Mouse (Mus musculus) layer of hippocampus, adult 9-11 months (tissue): ENCODE results near the gene Slc12a7.

Experiments
- DNase-seq: peaks from one replicate; pipeline ENCODE4 v3.0.0; 2022

Gene Slc12a7

DNA sequence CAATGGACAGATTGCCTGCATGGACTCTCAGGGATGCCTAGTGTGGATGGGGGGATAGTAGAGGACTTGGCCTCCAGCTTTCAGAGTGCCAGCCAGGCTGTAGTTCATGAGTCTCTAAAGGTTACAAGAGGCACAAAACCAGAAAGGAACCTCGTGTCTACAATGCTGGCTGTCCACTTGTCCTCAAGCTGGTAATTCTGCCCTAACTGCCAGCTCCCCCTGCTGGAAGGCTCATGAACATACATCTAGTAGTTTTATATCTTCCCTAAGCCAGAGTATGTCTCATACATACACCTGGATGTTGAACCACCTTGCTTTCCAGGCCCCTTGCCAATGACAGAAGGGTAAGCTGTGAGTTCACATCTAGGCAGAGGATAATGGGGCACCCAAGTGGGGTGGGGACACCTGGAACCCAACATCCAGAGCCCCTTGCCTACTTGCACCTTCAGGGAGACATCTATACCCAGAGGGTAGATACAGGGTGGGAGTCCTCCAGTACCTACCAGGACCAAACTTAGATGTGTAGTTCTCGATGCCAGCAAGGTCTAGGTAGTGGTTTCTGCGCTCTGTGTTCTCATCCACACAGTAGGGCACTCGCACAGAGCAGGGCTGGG is 89.4 kb downstream of the Slc12a7 start:
- DNase-seq = peak; percentile 57

DNA sequence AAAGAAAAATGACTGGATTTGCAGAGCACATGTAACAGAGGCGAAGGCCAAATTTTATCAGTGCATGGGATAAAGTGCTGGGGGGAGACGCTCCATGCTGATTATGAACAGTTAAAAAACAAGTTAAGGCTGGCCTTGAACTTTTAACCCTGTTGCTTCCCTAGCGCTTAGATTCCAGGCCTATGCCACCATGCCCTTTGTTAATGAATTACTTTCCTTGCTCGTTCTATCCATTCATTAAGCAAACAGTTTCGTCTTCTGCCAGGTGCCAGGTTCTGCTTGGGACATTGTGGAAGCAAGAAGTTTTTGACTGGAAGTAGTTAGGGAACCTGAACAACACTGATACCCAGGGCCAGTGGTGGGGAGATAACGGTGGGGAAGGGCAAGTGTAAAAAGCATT is 90.8 kb downstream of the Slc12a7 start:
- no peak for DNase-seq

DNA sequence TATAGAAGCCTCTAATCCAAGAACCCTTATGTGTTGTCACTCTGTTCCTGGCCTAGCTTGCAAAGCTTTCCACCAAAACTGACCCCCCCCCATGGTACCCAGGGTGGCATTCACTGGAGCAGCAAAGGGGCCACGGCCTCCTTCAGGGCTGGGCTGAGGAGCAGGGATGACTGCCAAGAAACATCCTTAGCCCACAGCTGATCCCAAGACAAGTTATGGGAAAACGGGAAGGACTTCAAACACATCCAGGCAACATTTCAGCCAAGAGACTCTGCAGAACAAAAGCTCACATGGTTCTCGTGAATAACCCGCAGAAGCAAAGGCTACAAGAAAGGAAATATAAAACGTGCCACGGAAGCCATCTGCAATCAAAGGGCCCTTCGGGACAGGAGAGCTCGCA is 94.3 kb downstream of the Slc12a7 start:
- DNase-seq = no peak

DNA sequence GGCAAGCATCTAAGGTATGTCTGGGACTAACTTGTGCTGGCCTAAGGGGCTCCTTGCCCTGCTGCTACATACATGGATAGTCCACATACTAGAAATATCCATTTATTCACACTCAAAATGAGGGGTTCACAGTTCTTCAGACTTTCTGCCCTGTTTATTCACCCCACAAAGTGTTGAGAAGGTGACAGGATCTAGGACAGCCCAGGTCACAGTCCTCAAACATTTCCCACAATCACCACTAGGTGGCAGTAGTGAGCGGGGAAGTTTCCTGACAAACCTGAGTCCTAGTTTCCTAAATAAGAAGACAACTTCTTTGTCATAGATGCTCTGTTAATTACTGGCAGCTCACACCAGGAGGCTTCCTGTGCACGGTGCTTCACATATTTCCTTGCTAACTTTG is 98.6 kb downstream of the Slc12a7 start:
- no peak for DNase-seq

DNA sequence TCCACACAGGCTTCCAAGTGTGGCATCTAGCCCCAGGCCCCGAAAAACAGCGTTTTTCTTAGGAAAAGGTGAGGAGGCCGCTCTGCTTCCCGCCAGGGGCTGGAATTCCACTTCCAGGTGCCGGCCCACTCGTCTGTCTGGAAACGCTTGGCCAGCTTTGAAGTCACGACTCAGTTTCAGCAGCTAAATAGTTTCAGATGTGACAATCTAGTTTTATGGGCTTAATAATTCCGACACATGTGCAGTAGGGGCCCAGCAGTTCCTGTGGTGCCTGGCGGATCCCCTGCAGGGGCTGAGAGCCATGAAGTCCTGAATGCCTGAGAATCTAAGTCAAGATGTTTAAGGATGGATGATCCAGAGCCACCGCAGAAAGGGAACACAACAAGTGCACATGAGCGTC is 100.9 kb downstream of the Slc12a7 start:
- no peak for DNase-seq

DNA sequence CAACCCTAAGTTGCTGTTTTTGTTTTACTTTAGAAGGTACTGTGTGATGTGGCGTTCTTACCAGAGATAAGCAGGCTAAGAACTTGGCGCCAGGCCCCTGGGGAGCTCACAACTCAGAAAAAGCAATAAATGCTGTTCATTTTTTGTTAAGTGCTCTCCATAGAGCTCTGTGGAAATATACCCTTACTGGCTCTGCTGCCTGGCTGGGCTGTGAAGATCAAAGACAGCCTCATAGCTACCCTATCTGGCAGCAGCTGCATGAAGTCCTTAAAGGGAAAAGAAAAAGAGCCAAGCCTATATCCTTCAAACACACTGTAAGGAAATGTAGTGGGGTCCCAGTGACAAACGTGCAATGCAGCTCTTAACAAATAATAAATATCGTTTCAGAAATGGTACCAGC is 102.9 kb downstream of the Slc12a7 start:
- DNase-seq = no peak

DNA sequence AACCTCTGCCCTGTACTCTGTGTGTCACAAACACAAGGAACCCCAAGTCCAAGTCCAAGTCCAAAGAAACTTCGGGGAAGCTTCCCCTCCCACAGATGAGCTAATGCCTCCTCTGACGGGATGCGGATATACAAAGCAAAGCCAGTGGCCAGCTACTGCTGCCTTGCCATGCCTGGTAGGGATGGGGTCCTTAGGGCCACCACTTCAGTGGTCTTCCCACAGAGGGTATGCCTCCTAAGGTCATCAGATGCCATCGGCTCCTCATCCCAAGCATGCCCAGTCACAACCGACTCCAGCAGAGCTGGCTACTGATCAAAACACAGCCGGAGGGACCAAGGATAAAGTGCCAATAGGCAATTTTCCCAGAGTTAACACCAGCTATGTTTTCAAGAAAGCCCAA is 103.6 kb downstream of the Slc12a7 start:
- DNase-seq = no peak

DNA sequence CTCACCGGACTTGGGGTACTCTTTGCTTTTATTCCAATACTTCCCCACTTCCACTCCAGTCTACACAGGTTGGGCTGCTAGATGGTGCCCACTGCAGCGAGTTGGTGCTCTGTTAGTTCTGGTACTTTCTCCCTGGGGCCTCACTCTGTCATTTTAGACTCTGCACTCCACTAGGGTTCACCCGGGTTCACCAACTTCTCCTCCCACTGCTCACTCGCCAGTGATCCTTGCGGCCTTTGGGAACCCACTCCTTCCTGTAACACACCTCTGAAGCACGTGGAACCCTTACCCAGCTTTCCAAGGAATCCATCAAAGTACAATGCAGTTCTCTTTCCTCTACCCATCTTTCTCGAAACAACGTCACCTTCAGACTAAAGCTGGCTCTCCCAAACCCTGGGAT is 104.8 kb downstream of the Slc12a7 start:
- no peak for DNase-seq

DNA sequence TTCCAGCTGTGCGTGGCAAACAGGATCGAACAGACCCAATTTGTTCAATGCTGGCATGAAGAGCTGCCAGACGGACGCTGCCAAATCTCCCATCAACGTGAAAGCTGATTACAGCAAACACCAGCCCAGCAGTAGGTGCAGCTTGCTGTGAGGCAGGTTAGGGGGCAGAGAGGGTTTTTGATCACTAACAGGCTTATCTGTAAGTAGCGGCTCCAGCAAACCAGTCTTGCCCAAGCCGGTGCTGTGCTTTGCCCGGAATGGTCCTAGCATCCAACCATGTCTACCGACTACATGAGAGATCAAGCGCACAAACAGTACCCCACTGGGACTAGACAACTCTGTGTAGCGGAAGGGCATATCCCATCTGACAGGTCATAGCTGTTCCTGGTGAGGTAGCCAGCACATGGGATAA is 106.2 kb downstream of the Slc12a7 start:
- DNase-seq = no peak

DNA sequence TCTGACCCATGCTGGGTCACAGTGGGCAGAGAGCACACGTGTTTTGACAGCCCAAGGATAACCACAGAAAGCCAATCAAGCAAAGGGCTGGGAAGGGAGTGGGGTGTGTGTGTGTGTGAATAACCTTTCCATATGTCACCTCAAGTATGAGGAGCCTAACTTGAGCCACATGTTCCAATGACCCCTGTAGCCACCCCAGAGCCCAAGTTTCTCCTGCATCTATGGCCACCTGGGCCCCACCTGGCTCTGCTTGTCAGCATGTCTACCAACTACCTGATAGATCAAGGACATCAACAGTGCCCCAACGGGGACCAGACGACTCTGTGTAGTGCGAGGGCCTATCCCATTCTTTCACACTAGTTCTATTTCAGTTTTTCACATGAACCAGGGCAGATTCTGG is 106.8 kb downstream of the Slc12a7 start:
- DNase-seq = no peak

DNA sequence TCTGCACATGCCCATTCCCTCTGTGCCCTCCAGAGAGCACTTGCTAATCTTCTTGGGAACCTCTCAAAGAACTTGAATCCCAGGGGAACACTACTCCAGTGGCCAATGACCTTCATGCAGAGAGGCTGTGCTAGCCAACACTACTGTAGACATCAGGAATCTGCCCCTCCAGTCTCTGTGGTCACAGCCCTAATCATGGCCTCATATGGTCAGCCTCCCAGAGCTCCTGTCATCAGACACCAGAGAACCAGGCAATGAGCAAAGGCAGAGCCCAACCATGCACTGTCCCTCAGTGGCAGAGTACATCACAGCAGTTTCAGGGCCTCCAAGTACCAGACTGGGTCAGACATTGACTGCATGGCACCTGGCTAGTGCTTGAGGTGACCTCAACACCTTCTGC is 109.8 kb downstream of the Slc12a7 start:
- no peak for DNase-seq

DNA sequence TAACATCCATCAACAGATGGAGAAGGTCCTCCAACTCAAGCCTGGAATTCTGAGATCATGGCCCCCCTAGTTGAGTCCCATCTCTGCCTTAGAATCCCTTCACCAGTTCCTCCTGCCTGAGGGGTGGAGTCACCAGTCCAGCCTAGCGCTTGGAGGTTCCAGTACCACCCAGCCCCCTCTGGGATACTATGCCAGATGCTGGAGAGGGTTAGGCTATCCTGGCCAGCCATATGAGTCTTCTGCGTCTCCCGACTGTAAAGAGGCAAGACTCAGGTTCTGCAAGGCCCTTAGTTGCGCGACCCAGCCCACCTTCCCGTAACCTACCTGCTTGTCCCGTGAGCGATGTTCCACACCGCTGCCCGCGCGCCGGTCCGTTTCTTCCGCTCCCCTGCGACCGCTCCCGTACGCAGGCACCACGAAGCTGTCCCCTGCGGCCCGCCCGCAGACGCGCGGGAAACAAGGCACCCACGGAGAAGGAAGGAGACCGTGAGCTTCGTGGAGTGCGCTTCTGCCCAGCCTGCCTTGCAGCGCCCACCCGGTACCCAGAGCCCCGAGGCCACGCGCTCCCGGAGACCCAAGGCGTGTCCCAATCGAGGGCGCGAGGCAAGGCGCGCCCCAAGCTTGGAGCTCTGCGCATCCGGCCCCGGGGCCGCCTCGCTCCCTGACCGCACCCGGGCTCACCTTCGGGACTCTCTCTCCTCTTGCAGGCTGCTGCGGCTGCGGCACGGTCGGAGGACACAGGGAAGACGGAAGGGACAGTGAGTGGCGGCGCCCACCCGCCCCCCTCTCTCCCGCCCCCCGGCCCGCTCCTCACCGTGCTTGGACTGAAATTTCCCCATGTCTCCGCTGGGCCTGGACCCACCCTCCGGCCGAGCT is 113.9 kb downstream of the Slc12a7 start:
- DNase-seq = no peak

DNA sequence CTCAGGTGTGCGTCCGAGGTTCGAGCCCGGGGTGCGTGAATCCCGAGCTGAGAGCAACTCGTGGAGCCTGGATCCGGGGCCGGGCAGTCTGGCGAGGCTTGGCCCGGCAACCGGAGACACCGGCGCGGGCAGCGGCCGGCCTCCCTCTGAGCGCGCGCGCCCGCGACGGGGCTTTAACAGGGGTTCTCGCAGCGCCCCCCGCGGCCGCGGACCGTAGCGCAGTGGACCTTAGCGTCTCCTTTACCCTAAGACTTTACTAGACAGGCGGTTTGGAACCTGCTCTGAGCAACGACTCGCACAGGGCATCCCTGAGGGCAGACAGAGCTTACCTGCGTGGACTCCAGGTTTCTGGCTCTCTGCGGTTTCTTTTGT is 114.6 kb downstream of the Slc12a7 start, which contains the start of gene Nkd2:
Gene Nkd2, minus strand, starts transcription at position 167 of the 372 bp plus-strand sequence.
- DNase-seq = peak; percentile 57
